Mouse (Mus musculus) myocyte (in vitro differentiated cells): ENCODE data around the gene Cdkn2b.

ENCODE experiments used
- MAX ChIP-seq: IDR thresholded peaks from one replicate; pipeline ENCODE4 v1.6.1; 2011; ENCODE audit warnings: low read depth, mild to moderate bottlenecking, control low read depth
- POLR2A ChIP-seq: IDR thresholded peaks from one replicate; pipeline ENCODE4 v1.6.1; 2011; ENCODE audit warnings: low read depth, mild to moderate bottlenecking, control low read depth, moderate library complexity; ENCODE audit not compliant: insufficient read length
- POLR2AphosphoS2 ChIP-seq: IDR thresholded peaks from one replicate; pipeline ENCODE4 v1.6.1; 2011; ENCODE audit warnings: low read depth, control low read depth; ENCODE audit not compliant: insufficient read length
- TCF12 ChIP-seq: IDR thresholded peaks from one replicate; pipeline ENCODE4 v1.6.1; 2011; ENCODE audit warnings: mild to moderate bottlenecking, control low read depth; ENCODE audit not compliant: poor library complexity, insufficient read depth, severe bottlenecking

GRCm38 (mm10) chr4:89353071-89353582 is 42.3 kb upstream of the Cdkn2b start:
- TF ChIP-seq POLR2AphosphoS2, result no peak
- no peak for TF ChIP-seq MAX
- TF ChIP-seq POLR2A, result no peak
- no peak for TF ChIP-seq TCF12
